Mouse (Mus musculus) midbrain, embryonic 11.5 days (tissue): ENCODE results near the gene Gm39566. TPM values are rescaled to one million over a fixed set of nuclear protein-coding genes. Genes with fewer than 3 reads are reported as not detected.

Experiments
- ATAC-seq: fragments of 200-750 bp; cut with Nextera tagmentation; 2 replicates; pipeline ENCODE4 v1.8.0; 2017; ENCODE audit warnings: moderate TSS enrichment, moderate library complexity; ENCODE audit not compliant: low FRiP score
- DNase-seq: peaks from one replicate; pipeline ENCODE4 v3.0.0; 2015; ENCODE audit warnings: low spot score; ENCODE audit errors: missing footprints
- H3K27ac ChIP-seq: fragments of 300-500 bp; sonication (generic); 2 replicates; pipeline ENCODE4 v1.5.1; 2014; ENCODE audit warnings: low read depth, low read length
- H3K27me3 ChIP-seq: fragments of 300-500 bp; sonication (generic); 2 replicates; pipeline ENCODE4 v1.6.1; 2014; ENCODE audit warnings: mild to moderate bottlenecking, low read length, moderate library complexity, mixed read lengths; ENCODE audit not compliant: control insufficient read depth, insufficient read depth
- H3K36me3 ChIP-seq: fragments of 300-500 bp; sonication (generic); 2 replicates; pipeline ENCODE4 v1.6.1; 2014; ENCODE audit warnings: mild to moderate bottlenecking, low read length, moderate library complexity, mixed read lengths; ENCODE audit not compliant: control insufficient read depth, insufficient read depth
- H3K4me1 ChIP-seq: fragments of 300-500 bp; sonication (generic); 2 replicates; pipeline ENCODE4 v1.6.1; 2014; ENCODE audit warnings: low read length; ENCODE audit not compliant: control insufficient read depth, insufficient read depth
- H3K4me2 ChIP-seq: fragments of 300-500 bp; sonication (generic); 2 replicates; pipeline ENCODE4 v1.6.1; 2014; ENCODE audit warnings: mild to moderate bottlenecking, moderate library complexity
- H3K4me3 ChIP-seq: fragments of 300-500 bp; sonication (generic); 2 replicates; pipeline ENCODE4 v1.5.1; 2014; ENCODE audit warnings: low read depth, low read length
- H3K9ac ChIP-seq: fragments of 300-500 bp; sonication (generic); 2 replicates; pipeline ENCODE4 v1.6.1; 2014; ENCODE audit warnings: low read length
- H3K9me3 ChIP-seq: fragments of 300-500 bp; sonication (generic); 2 replicates; pipeline ENCODE4 v1.6.1; 2016; ENCODE audit warnings: low read length; ENCODE audit not compliant: control insufficient read depth
- WGBS: fragments of 180-500 bp; shearing (Covaris S2); extraction: QIAGEN DNeasy Blood & Tissue Kit; methylation state at CpG from one replicate; pipeline ENCODE4 v1.1.7; 2014; 5-methylcytosine and 5-hydroxymethylcytosine counted together
- polyA plus RNA-seq: library from polyadenylated mRNA; unstranded; fragments of >200 nt; fragmentation: Nextera tagmentation; extraction: Ambion mirVana; gene quantifications from 2 replicates; pipeline ENCODE4 v1.2.1, GENCODE M21; 2014

Gm39566 gene
- polyA plus RNA-seq, 1 experiment from 2014 or later = not detected

DNA sequence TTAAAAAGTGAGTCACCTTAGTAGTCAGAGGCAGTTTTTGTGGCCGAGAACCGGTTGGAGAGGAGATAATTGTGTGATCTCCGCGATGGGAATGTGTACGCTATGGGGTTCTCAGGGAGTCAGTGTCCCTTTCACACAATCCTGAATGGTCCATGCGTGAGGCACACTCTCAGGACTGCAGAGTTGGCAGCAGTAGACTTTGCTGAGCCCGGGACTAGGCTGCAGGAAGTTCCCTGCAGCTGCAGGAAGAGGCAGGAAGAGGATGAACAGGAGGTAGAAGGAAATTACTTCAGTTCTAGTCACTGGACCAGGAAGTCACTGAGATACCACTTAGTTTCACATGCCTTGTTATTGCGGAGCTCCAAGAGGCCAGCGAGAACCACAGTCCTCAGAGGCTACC, 34.0 kb upstream of the Gm39566 start:
- ATAC-seq (no peak), DNase-seq (no peak)
- no peaks in the 10 kb centered on the region for H3K27me3 ChIP-seq
- peaks cover 16% of the 10 kb centered on the region; the same call in 1 of the 2 replicates for H3K4me1 ChIP-seq
- H3K4me2 ChIP-seq = no peak overlapping the region
- H3K4me3 ChIP-seq = no peak overlapping the region
- H3K27ac ChIP-seq = no peak overlapping the region
- H3K9ac ChIP-seq = no peak overlapping the region
- no peaks in the 10 kb centered on the region for H3K9me3 ChIP-seq
- peaks cover 2% of the 10 kb centered on the region; the same call in 1 of the 2 replicates for H3K36me3 ChIP-seq
- 92% methylated on average over 9 of the region's 9 CpGs for WGBS

DNA sequence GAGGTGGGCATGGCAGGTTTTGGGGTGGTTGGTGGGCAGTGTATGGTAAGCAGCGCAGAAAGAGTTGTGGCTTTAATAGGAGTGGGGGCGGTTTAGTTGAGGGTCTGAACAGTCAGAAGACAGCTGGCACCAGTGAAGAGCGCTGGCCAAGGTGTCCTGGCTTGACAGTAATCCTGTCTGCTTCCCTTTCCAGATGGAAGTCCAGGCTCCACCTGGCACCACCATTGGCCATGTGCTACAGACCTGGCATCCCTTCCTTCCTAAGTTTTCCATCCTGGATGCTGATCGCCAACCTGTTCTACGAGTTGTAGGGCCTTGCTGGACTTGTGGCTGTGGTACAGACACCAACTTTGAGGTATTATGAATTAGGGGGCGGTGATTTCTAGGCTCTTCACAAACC, 32.9 kb upstream of the Gm39566 start:
- peaks cover 2% of the 10 kb centered on the region; the same call in 1 of the 2 replicates for H3K36me3 ChIP-seq
- ATAC-seq = no peak
- H3K4me1 ChIP-seq = peaks cover 16% of the 10 kb centered on the region; the same call in 1 of the 2 replicates
- peak overlapping the region; percentile 71 for H3K4me2 ChIP-seq
- no peaks in the 10 kb centered on the region for H3K27me3 ChIP-seq
- DNase-seq = no peak
- H3K9me3 ChIP-seq = no peaks in the 10 kb centered on the region
- H3K4me3 ChIP-seq = no peak overlapping the region
- H3K9ac ChIP-seq = no peak overlapping the region
- WGBS = 95% methylated on average over 6 of the region's 6 CpGs
- H3K27ac ChIP-seq = no peak overlapping the region

- Histone ChIP-seq H3K9ac (peak overlapping the region; percentile 78), H3K4me1 (peaks cover 16% of the 10 kb centered on the region; the same call in 1 of the 2 replicates), H3K27ac (peak overlapping the region; percentile 94), H3K4me3 (peak overlapping the region; percentile 57), H3K36me3 (peaks cover 2% of the 10 kb centered on the region; the same call in 1 of the 2 replicates), H3K27me3 (no peaks in the 10 kb centered on the region), H3K4me2 (peak overlapping the region; percentile 71), H3K9me3 (no peaks in the 10 kb centered on the region)
- 14% methylated on average over 37 of the region's 37 CpGs for WGBS
- DNase-seq (peak; percentile 89), ATAC-seq (peak; percentile 64)
Measured at GRCm38 (mm10) chr11:69846738-69847688, 31.9 kb upstream of the Gm39566 start.

DNA sequence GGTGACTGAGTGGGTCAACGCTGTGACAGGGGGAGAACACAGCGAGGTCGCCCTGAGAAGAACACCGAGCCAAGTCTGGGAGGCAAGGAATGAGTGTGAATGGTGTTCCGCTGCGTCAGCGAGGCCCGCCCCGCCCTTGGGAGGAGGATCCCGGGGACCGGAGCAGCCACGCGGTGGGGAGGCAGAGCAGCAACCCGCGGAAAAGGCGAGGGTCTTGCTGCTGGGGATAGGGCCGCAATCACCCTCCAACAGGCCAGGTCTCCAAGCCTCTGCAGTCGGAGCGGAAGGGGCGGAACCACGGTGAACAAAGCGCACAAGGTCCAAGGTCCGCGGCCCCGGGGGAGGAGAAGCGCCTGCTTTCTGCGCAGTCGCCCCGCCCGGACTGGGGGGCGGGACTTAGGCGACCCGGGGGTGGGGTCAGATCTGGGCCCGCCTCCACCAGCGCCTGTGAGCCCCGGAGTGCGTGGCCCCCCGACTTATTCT, 31.1 kb upstream of the Gm39566 start, which contains the start of gene Plscr3:
TSS of gene Plscr3 (plus strand) at position 179 of the 483 bp plus-strand sequence.
- DNase-seq = peak; percentile 99
- ATAC-seq = peak; percentile 95
- Histone ChIP-seq H3K4me3 (peak within 1 kb of the TSS; percentile 57), H3K27me3 (no peaks in the 10 kb centered on the region), H3K27ac (peak within 1 kb of the TSS; percentile 94), H3K4me2 (peak within 1 kb of the TSS; percentile 71), H3K4me1 (peaks cover 16% of the 10 kb centered on the region; the same call in 1 of the 2 replicates), H3K36me3 (peaks cover 2% of the 10 kb centered on the region; the same call in 1 of the 2 replicates), H3K9me3 (no peaks in the 10 kb centered on the region), H3K9ac (peak within 1 kb of the TSS; percentile 78)
- WGBS = 0% methylated on average over 37 of the region's 38 CpGs

- Histone ChIP-seq H3K36me3 (no peaks in the 10 kb centered on the region; the same call in 1 of the 2 replicates), H3K27me3 (peaks cover 4% of the 10 kb centered on the region; the same call in 1 of the 2 replicates), H3K4me1 (peaks cover 33% of the 10 kb centered on the region), H3K9ac (peak overlapping the region; percentile 56), H3K4me3 (peak overlapping the region; percentile 62), H3K4me2 (peak overlapping the region; percentile 87), H3K9me3 (no peaks in the 10 kb centered on the region), H3K27ac (peak overlapping the region; percentile 31; the same call in 1 of the 2 replicates)
- WGBS = 2% methylated on average over 7 of the region's 7 CpGs
- ATAC-seq (no peak), DNase-seq (no peak)
Measured at GRCm38 (mm10) chr11:69838714-69839104, 23.6 kb upstream of the Gm39566 start.

DNA sequence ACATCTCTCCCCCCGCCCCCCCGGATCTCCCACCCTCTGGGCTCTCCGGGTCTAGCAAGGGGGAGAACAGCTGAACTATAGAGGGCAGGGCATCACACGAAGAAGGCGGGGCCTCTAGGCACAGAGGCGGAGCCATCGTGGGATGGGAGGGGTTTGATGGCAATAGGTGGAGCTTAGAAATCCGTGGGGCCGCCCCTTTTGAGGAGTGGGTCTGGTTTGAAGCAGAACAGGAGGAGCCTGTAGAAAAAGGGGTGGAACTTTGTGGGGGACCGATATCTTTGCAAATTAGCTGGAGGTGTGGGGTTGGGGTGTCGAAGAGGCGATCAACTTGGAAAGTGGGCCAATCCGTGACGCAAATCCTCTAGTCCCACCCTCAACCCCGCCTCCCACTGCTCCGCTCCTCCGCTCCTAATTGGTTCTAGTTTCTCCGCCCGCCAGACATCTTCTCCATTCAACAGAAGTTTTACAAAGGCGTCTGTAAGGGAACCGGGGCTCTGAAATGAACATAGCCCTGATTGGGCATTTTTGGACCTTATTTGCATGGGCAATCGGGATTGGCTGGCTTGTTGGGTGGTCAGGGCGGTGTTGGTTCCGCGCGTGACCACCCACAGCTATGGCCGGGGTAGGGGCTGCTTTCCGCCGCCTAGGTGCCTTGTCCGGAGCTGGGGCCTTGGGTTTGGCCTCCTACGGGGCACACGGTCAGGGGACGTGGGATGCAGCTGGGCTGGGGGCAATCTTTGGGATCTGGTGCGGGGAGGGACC, 23.0 kb upstream of the Gm39566 start, which contains the start of gene Tmem256:
TSS of gene Tmem256 (plus strand) at position 563 of the 762 bp plus-strand sequence.
- Histone ChIP-seq H3K4me1 (peaks cover 38% of the 10 kb centered on the region), H3K36me3 (peaks cover 2% of the 10 kb centered on the region; the same call in 1 of the 2 replicates), H3K9ac (peak within 1 kb of the TSS; percentile 90), H3K27me3 (peaks cover 8% of the 10 kb centered on the region; the same call in 1 of the 2 replicates), H3K4me3 (peak within 1 kb of the TSS; percentile 62), H3K9me3 (no peaks in the 10 kb centered on the region), H3K27ac (peak within 1 kb of the TSS; percentile 73), H3K4me2 (peak within 1 kb of the TSS; percentile 87)
- peak; percentile 100 for DNase-seq
- ATAC-seq = peak; percentile 87
- WGBS = under 1% methylated on average over 34 of the region's 34 CpGs

GRCm38 (mm10) chr11:69837604-69837951, 22.5 kb upstream of the Gm39566 start, which contains the start of gene Nlgn2:
Gene Nlgn2, minus strand, starts transcription at chr11:69837784.
- H3K27me3 ChIP-seq = peaks cover 8% of the 10 kb centered on the region; the same call in 1 of the 2 replicates
- H3K4me2 ChIP-seq = peak within 1 kb of the TSS; percentile 87
- WGBS = 0% methylated on average over 22 of the region's 32 CpGs
- ATAC-seq (no peak; the same call in 1 of the 2 replicates), DNase-seq (no peak)
- H3K4me3 ChIP-seq = peak within 1 kb of the TSS; percentile 62
- peaks cover 2% of the 10 kb centered on the region; the same call in 1 of the 2 replicates for H3K36me3 ChIP-seq
- peak within 1 kb of the TSS; percentile 73 for H3K27ac ChIP-seq
- peak within 1 kb of the TSS; percentile 90 for H3K9ac ChIP-seq
- H3K9me3 ChIP-seq = no peaks in the 10 kb centered on the region
- H3K4me1 ChIP-seq = peaks cover 38% of the 10 kb centered on the region
